Mouse (Mus musculus): ENCODE results near the gene Slc38a10.

Gene Slc38a10

DNA sequence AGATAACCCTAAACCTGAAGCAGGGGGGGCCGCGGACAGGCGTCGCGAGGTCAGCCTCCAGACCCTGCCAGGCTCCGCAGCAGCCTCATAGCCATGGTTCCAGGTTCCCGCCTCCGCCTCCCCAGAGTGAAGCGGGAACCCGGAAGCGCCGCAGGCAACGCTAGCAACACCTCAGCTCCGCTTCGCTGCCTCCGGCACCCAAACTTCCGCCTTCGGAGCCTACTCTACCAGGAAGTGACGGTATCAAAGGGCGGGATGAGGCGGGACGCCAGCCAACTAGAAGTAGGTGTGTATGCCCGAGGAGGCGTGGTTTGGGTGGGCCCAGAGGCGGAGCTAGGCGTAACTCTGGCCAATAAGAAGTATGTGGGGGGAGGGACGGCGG is at the start of gene Slc38a10:
Gene Slc38a10 (minus strand): TSS at position 234 of the 382 bp plus-strand sequence.
- peak; percentile 100 for DNase-seq

DNA sequence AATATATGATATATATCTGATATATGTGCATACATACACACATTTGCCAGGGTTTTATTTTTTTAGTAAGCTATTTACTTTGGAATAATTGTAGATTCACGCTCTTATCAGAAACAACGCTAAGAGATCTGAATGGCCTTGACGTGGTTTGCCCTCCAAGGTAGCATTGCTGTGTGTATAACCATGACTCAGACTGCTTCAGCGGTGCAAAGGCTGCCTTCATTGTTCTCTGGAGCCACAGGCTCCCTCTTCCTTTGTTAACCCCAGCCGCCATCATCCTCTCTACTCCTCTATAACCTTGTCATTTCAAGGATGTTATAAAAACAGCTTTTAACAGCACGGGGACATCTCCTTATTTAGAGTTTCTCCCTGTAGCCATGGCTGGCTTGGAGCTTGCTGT is 49.5 kb upstream of the Slc38a10 start:
- no peak for DNase-seq

DNA sequence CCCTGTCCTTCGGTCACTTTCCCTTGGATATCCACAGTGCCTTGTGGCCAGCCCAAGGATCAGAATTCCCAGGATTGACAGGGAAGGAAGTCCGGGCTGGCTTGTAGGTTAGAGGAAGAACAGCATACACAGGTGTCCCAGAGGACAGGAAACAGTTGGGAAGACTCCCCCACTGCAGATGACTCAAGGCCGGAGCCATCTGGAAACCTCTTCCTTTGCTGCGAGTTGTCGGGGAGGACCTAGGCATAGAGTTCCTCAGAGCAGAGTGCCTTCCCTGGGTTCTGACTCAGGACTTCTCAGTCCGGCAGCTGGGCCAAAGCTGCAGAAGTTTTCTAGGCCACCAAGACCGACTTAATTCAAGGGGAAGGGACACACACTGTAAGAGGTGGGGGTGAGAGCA is 48.6 kb upstream of the Slc38a10 start:
- DNase-seq = no peak

DNA sequence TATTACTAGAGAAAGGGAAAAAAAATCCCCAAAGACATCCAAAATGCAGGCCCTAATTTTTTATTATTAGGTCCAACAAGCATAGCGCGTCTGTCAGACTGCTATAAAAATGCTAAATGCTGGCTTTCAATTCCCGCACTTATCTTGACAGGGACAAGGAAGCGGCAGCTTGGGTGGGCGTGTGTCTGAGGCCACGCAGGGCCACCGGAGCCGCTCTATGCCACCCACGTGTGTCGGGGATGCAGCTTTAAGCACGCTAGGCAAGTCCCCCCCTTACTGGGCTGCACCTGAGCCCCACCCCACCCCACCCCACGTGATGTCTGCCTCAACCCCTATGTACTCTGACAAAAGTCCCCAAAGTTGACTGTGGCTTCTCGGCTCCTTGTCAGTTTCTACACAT is 47.7 kb upstream of the Slc38a10 start:
- DNase-seq = no peak

DNA sequence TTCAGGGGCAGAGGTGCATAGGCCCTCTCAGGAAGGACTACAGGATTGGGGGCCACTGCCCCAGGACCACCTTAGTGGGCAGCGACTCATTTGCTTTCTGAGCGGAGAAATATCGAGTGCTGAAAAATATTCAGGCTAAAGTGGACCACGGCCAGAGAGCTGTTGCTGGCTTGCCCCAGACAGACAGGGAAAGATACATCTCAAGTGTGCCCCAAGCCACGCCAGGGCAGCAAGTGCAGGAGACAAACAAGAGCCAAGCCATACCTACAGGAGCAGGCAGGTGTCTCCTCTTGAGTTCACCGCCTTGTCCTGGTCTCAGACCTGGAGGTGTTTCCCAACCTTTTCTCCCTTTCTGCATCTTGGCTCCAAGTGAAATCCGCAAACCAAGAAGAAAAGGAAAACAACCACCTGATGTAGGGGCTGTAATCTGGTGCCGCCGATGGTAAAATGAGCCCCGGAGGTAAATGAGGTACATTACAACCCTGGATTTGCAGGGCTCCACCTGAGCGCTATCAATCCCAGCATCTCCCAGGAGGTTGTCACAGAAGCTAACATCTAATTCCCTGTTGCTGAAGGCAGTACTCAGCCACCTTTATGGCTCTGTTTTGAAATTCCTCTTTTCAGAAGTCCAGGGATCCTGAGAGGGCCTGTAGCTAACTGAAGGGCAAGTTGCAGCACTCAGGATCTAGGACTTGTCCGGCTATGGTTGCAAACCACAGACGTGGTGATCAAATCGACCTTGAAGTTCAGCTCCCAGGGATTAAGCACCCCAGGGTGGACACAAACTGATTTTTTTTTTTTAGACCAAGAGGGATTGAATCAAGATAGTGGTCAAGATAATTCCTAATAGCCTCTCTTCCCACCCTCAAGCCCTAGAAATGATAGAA is 39.6 kb upstream of the Slc38a10 start:
- DNase-seq = no peak

DNA sequence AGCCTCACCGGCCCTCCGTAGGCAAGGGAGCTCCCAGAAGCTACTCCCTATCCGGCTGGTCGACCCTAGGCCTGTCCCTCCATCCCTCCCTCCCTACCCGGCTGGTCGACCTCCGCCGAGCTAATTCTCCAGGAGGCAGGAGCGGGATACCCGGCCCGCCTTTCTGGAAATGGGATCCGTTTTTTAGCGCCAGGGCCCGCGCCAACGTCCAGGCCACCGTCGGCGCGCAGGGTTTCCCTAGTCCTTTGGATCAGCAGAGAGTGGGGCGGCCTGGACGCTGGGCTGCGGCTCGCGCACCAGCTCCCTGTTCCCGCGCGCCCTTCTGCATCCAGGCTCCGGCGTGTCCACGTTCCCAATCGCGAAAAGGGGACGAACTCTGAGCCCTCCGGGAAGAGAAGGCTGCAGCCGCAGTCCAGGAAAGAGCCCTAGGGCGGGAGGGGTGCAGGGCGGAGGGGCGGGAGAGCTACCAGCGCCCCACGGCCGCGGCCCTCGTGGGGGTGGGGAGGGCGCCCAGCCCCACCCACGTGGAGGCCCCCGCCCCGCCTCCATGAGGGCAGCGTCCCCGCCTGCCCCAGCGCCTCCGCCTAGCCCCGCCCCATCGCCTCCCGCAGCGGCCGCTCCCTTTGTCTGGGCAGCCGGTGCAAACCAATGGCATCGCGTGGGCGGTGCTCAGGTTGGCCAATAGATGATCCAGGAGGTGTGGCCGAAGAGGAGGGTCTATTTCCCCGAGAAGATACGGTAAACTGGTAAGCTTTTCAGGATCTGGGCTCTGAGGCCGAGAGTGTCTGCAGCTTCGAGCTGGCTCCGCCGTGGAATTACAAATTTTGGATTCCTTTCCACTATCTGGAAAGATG is 38.5 kb upstream of the Slc38a10 start:
- peak; percentile 100 for DNase-seq

DNA sequence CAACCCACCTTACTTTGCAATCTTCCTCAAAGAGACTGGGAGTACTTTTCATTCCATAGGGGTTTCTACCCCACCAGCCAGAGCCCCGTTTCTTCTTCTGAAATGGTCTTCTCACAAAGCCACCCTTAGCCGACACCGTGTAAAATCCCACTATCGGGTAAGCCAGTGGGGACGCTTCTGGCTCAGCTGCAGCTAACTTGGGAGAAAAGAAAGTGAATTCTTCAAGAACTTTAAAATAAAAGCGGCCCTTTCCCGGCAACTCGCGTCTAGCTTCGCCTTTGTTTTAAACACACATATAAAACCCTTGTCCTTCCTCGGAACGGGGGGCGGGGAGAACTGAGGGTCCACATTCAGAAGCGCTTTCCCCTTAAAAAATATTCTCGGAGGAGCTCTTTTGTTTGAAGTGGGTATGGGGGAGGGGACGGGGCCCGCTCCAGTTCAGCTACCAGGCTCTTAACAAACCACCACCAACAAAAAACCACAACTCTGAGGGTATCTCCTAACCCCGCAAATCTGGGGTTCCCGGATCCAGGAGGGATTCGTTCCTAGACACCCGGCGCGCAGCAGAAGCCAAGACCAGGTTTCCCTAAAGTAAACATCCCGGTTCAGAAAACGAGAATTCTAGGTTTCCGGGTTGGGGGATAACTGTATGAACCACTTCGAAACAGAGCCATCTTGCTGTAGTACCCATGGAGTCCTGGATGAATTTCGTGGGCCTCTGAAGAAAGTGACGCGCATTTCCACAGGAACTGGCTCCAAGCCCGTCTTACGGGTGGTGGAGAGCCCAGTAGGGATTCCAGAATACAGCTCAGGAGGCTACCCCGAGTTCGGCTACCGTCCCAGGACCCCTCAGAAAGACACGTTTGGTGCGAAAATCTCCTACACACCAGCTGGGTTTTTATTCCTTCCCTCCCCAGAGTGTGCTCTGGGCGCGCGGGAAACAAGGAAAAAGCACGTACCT is 37.6 kb upstream of the Slc38a10 start:
- no peak for DNase-seq

DNA sequence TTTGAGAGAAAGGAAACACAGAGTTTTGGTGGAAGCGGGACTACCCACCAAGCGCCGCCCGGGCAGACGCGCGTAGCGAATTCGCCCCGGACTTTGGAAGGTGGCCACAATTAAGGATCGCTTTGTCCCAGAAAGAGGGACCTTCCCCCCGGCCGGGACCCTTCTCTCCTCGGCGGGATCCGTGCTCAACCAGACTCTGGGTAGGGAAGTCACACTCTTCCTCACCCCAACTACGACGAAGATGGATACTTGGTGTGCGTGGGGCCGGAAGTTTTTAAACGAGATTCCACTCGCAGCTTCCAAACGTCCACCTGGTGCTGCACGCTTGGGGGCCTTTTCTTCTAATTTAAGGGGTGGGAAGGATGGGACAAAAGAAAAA is 36.9 kb upstream of the Slc38a10 start:
- no peak for DNase-seq

DNA sequence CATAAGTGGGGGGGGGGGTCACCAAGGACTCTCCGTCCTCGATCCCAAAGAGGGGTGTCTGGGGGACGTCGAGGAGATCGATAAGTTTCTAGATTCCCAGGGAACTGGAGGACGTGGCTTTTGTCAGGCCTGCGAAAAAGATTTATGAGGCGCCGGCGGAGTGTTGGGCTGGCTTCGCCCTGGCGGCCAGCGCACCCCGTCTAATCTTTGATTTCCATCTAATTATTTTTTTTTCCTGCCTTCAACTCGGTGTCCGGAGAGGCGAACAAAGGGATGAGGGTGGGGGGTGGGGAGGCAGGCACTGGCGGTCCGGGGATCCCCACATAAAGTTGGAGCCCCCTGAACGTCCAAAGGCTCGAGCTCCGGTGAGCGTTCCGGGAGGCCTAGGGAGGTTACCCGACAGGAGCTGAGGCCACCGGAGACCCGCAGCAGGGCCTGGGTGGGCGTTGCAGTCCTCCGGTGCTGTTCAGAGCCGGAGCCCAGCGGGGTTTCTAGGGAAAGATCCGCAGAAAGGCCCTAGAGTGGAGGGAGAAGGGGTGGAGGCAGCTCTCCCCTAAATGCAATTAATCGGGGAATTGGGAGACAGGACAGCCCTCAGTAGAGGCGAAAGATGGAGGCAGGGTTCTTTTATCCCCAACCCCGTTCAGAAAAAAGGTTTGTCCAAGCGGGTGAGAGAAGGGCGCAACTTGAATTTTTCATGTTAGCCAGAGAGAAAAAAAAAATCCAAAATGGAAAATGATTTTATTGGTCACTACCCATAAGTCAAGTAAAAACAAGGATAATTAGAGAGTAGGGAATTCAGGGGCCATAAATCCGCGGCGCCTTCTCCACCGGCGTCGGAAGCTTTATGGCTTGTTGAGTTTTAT is 36.3 kb upstream of the Slc38a10 start:
- no peak for DNase-seq

DNA sequence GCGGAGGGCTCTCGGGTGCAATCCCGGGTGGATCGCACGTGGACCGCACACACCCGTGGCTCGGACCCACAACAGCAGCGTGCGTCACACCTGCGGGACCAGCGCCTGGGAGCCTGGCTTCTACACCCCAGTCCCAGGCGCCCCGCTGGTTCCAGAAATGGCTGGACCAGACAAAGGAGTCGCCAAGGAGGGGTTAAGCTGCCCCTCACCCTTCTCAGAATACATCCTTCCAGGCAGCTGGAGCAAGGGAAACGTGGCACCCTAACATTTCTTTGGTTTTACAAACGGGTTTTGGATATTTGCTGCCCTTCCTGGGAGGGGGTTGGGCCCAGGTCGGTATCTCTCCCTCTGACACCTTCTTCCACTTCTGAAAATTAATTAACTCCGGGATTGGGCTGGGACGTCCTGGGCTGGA is 35.7 kb upstream of the Slc38a10 start:
- no peak for DNase-seq

DNA sequence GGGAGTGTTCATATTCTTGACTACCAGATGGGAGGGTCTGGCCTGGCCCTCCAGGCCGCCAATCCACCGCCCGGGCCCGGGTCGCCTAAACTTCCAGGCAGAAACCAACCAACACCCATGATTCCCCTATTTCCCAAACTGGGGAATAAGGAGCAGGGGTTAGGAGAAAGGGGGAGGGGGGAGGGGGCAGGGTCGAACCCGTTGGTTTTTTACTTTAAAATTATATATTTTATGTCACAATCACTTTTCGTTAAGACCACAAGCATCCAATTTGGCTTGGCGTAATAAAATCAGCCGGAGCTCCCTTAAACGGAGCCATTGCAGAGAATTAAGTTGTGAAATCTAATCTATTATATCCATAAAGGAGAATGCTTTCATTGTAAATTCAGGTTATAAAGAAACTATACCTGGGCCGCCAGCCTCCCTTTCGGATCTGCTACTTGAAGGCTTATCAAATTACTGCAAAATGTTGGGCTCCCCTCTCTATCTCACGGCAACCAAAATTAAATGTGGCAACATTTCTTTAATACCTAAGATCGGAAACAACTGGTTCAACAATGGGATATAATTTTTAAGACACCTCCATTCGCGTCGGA is 35.1 kb upstream of the Slc38a10 start:
- no peak for DNase-seq

DNA sequence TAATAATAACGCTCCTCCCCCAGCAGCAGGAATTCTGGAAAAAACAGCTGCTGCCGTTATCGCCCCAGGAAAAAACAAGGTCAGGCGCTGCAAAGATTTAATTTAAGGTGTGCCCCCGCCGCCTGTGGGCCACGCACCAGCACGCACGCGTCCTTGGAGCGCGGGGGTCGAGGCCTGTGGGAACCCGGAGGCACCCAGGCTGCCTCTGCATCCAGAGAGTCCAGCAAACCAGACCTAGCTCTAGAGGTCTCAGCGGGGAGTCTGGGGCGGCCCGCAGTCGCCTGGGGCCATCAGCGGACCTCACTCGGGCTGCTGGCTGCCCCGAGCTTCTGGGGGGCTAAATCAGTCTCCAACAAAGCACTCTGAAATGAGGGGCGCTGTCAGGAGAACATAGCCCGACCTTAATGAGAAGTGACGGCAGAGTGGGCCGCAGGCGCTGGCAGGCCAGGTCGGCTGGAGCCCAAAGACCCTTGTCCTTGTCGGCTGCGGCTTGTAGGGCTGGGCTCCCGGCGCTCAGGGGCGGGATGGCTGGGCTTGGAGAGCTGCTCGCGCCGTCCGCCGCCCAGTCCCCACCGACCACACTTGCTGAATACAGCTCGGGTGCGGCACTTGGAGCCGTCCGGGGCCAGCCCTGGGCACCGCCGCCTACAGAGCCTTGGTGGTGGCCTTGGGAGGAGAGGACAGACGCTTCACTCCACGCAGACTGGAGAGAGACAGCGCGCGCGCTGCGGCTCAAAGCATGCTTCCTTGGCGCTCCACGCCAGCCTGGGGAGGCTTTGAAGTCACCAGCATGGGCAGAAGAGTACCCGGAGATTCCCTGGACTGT is 34.4 kb upstream of the Slc38a10 start:
- no peak for DNase-seq

DNA sequence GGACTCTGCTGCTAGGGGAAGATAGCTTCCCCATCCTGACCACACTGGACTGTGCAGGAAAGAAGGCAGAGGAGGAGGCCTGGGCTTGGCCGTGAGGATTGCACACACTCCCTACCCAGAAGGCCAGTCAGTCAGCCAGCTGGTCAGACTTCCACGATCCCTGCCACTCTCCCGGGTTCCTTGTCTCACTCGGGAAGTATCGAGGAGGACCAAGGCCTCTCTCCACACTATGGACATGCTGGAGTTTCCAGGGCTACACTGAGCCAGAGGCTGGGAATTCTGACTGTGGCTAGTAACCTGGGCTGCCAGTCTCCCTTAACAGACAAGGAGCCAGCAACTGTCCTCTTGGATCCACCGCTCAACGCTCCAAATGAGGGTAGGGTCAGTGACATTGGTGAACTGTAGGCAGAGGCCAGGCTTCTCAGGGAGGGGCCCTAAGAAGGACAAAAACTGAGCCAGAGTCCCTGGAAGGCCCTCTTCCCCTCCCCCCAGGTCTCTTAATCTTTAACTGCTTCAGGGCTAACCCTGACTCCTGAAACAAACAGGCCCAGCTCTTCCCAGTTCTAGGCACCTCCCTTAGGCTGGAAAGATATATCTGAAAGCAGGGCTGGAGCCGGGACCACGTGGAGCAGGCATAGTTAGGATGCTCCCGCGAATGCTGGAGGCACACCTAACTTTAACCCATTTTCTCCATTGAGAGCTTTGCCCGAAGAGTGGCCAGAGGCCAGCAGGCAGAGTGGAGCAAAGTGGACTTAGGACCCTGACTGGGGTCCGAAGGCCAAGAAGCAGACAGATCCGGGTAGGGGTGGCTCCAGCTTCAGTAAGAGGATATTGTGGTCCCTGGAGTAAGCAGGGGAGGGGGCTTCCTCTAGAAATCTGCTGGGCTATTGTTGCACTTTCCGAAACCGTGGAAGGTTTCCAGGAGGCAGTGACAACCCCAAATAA is 33.5 kb upstream of the Slc38a10 start:
- no peak for DNase-seq

DNA sequence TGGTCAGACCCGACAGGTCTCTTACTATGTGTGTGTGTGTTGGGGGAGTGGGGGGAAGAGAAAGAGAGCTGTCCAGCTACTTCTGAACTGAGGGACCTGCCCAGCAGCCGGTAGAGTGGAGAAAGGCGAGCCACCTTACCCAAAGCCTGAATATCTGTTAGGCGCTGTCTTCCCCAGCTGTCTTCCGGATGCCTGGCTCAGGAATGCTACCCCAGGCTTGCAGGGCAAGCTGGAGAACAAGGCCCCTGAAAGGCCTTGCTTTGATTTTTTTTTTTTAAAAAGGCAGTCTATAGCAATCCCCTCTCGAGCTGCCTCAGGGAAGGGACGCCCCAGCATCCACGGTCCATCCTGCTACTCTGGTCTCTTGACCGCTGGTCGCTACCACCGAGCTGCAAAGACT is 32.6 kb upstream of the Slc38a10 start:
- no peak for DNase-seq

DNA sequence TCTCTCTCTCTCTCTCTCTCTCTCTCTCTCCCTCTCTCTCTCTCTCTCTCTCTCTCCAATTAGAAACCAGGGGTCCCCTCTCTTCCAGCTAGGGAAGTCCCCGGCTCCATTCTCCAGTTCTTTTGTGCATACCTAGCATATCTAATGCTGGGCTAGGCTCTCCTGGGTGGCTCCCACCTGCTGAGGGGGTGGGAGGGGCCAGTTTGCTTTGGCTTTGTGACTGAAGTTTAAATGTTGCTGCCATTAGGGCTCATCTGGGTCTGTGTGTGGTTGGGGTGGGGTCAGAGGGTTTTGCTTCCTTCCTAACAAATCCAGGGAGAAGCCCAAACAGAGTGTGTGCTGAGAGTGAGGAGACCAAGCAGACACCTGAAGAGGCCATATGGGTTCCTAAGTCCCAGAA is 32.0 kb upstream of the Slc38a10 start:
- no peak for DNase-seq

DNA sequence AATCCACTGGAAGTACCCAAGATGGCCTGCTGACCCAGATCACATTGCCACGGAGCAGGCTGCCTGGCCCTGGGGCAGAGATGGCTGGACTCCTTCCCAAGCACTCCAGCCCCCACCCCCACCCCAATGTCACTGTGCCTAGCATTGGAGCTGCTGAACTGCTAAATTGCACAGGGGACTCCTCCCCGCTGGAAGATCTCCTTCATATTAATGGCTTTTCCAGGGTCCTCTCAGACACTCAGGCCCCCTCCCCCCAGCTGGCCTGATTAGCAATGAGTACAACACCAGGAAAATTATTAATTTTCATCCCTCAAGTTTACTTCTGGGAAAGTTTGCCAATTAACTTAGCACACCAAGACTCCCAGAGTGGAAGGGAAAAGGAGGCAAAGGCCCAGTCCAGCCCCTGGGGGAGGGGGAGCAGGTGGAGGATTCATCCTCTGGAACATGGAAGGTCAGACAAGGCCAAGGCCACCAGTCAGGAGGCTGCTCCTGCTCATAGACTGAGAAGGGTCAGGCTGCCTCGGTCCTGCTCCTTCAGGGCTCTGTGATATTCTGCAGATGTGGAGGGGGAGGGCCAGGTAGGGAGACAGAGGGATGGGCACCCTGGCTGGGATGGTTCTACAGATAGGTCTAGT is 31.4 kb upstream of the Slc38a10 start:
- no peak for DNase-seq

DNA sequence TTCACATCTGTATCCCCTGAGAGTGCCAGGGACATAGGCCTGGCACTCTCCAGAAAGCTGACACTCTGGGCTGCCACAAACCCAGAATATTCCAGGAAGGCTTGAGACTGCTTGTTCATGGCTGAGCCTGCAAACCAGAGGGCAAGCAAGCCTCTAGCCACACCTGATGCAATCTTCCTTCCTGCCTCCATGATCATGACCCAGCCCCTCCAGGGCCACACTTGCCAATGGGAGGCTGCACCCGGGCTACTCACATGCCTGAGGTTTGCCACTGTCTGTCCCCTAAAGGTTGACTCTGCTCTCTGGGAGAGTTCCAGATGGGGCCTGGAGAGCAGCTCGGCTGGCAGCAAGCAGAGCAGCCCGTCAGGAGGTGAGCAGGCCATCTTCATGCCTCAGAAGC is 30.2 kb upstream of the Slc38a10 start:
- no peak for DNase-seq

DNA sequence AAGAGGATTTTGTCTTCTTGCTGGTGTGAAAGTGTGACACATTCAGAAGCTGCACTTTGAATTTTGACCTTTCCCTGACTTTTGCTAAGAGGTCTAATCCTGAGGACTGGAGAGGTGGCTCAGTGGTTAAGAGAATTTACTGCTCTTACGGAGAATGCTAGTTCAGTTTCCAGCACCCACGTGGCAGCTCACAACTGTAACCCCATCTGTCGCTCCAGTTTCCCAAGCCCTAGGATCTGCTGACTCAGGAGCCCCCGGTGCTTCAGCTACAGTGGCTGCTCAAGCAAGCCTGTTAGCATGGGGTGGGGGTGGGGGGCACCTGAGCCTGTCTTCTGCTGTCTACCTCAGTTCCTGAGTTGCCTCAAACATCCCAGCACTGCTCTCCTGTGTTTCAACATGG is 28.2 kb upstream of the Slc38a10 start:
- peak; percentile 55 for DNase-seq

DNA sequence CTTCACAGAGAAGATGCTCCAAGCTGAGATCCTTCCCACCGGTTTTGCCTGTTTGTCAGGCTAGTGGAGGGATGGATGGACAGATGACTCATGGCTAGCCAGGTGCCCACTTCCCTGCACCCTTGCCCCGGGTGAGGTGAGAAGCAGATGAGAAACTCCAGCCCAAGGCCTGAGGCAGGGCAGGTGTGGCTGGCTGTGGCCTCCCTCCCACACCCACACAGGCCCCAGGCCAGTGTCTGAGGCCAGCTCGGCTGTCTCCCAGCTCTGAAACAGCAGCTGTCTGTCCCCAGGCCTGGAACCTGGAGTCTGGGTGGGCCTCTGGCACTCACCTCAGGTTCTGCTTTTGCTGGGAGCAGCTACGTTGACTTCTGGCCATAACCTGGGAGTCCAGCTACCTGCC is 24.8 kb upstream of the Slc38a10 start:
- DNase-seq = no peak

All from layer of hippocampus, adult 9-11 months (tissue).